Mouse (Mus musculus): ENCODE data around the gene Prm1.

DNA sequence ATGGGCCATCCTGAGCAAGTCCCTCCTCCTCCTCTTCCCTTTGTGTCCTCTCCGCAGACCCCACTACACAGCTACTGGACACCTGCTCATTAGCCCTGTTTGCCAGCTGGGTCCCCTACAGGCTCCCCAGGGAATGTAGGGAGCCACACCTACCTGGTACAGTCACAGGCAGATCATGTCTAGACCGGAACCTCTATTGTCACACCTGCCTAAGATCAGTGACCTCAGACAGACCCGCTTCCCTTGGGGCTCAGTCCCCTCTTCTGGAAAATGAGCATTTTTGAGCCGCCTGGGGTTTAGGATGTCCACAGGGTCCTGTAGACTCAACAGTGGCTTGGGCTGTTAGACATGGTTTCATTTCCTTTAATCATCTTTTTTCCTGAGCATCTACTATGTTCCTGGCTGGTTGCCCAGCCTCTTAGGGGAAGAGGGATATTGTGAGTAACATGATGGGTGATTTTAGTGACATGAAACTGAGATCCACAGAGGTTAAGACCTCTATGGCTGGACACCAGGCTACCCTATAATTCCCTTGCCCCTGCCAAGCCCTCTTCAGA is 13.0 kb upstream of the Prm1 start:
- TF ChIP-seq POLR2A (IDR thresholded peaks at IDR 0.05; ENCODE audit: low read depth, low read length): no peak
- no peak for TF ChIP-seq CTCF (conservative IDR thresholded peaks at IDR 0.05; ENCODE audit: insufficient read depth, insufficient read length, low read depth, low read length)
